Mouse (Mus musculus) heart, adult 9 months (tissue): Measurements from ENCODE around the gene Adamtsl1.
A peak's percentile ranks its signal among the peaks of the same experiment; 100 is the strongest.

ENCODE experiments used
- DNase-seq, 2 experiments: peaks; one replicate each; pipeline ENCODE4 v3.0.0; 2022; ENCODE audit warnings: low spot score in 2 of 2

The Adamtsl1 gene

GRCm38 (mm10) chr4:86189853-86190252 lies 675.9 kb downstream of the Adamtsl1 start:
- no peak for DNase-seq

GRCm38 (mm10) chr4:86191195-86191594 lies 677.2 kb downstream of the Adamtsl1 start:
- no peak for DNase-seq

GRCm38 (mm10) chr4:86201766-86202165 lies 687.8 kb downstream of the Adamtsl1 start:
- DNase-seq: no peak

DNA sequence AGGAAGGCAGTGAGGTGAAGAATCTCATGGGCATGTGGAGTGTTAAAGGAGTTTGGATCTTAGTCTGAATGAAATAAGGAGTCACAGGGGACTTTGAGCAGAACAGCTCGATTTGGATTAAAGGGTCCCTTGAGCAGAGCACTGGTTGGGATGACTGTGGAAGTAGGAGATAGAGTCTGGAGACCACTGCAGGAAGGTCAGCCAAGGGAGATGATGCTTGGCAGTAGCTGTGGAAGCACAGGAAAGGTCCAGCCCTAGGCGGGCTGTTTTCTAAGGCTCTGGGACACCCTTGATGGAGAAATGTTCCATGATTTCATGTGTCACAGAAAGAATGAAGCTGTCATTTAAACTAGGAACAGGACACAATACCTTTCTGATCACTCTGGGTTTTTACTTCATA lies 689.3 kb downstream of the Adamtsl1 start:
- DNase-seq: peak; percentile 2 to 3

GRCm38 (mm10) chr4:86224875-86225274 lies 710.9 kb downstream of the Adamtsl1 start:
- DNase-seq: no peak

GRCm38 (mm10) chr4:86227096-86227495 lies 713.1 kb downstream of the Adamtsl1 start:
- DNase-seq: no peak

GRCm38 (mm10) chr4:86233197-86233596 lies 719.2 kb downstream of the Adamtsl1 start:
- peak in 1 of 2 experiments; percentile 9 for DNase-seq

- no peak for DNase-seq
Measured at GRCm38 (mm10) chr4:86241854-86242424, 728.0 kb downstream of the Adamtsl1 start.

DNA sequence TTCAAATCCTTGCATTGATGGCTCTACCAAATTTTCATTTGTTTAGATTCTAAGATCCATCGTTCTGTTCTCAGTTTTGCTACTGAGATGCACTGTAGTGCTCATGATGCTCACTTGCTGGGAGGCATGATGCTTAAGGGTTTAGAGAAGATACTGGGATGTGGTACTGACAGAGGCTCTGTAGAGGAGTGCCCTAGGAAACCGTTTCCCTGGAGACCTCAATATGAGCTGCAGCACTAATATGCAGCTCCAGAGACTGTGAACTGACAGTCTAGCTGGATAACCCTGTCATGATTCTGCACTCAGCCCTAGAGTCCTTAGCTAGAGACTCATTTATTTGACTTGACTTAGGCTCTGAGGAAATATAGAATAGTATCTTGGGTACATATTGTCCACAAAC lies 756.1 kb downstream of the Adamtsl1 start:
- no peak for DNase-seq

DNA sequence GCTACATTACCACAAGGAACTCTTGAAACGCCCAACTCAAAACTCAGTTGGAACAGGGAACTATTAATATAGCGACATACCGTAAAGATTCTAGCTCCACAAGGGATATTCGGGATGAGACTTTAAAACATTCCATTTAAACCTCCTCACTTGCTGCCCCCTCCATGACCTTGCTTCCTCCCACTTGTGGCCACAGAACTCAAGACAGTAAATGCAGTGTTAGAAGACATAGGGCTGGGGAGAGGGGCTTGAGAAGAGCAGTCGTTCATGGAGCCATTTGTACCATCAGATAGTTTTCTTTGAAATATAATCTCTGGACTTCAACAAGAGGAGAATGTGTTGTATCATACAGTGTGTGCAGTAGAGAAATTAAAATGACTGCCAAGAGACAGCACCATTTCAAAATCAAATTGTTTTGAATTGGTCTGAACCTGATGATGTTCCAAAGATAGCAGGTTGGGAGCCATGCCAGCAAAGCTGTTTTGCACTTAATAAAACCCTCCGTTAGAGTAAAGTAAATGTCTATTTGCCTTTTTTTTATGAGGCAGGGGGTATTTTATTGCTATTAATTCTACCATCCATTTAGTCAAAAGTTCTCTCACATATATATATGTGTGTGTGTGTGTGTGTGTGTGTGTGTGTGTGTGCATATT lies 759.9 kb downstream of the Adamtsl1 start:
- no peak for DNase-seq

DNA sequence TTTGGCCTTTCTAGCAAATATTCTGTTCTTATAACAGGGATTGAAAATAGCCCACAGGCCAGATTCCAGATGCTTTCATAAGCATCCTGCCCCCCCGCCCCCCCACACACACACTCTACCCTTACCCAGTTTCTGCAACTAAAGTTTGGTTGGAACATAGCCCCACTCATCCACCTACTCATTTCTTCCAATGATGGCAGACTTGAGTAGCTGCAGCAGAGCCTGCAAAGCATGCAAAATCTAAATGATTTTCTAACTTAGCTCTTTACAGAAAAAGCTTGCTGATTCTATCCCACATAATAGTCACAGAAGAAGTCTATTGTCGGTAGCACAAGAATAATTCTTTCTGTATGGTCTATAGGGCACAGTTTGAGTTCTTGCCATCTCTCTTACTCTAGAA lies 760.7 kb downstream of the Adamtsl1 start:
- no peak for DNase-seq

DNA sequence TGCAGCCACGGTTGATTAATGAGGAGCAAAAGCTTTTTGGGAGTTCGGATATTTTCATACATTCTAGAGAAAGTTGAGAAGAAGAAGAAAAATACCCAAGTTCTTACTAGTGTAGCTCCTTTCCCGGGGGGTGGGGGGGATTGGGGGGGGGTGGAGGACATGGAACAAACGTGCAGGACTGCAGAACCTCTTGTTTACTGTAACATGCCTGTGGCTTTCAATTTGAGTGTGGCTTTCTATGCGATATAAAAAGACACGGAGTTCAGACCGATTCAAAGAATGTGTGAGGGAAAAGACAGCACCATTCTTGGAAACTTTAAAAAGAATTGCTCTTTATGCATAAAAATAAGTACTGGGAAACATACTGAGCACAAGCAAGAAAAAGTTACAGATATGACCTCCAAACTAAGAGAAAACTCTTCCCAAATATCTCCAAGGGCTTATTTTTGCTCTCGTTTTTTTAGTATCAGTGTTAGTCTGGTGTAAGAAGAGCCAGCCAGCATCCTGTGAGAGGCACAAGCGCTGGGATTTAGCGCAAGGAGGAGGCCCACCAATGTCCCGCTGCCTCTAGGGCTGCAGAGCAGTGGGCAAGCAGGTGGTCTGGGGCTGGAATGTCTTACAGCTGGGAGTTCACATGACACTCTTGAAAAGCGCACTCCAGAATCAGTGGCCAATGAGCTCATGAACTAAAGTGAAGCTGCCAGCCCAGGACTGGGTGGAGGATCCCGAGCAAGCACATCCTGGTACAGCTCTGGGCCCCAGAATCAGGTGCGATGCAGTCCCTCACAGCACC lies 762.2 kb downstream of the Adamtsl1 start:
- no peak for DNase-seq

- no peak for DNase-seq
Measured at GRCm38 (mm10) chr4:86278546-86278945, 764.6 kb downstream of the Adamtsl1 start.

- no peak for DNase-seq
Measured at GRCm38 (mm10) chr4:86286572-86286971, 772.6 kb downstream of the Adamtsl1 start.

GRCm38 (mm10) chr4:86288264-86288663 lies 774.3 kb downstream of the Adamtsl1 start:
- DNase-seq: peak in 1 of 2 experiments; percentile 23

GRCm38 (mm10) chr4:86289511-86290273 lies 775.7 kb downstream of the Adamtsl1 start:
- no peak for DNase-seq

DNA sequence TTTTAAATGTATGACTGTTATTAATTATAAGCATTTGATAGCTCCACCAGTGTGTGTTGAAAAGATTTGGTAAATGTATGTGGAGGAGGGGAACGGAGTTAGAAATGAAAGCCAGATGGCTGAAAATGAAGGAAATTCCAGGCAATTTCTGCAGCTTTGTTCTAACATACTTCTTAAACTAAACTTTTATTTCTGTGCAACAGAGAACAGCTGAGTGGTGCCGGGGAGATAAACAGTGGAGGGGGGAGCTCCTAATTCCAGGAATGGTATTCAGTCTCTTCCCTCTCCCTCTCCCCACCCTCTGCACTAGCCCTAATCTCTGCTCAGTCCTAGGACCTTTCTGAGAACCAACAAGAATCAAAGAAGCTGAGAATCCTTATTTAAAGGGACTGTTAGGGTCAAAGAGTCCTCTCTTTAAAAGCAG lies 780.9 kb downstream of the Adamtsl1 start:
- DNase-seq: no peak

DNA sequence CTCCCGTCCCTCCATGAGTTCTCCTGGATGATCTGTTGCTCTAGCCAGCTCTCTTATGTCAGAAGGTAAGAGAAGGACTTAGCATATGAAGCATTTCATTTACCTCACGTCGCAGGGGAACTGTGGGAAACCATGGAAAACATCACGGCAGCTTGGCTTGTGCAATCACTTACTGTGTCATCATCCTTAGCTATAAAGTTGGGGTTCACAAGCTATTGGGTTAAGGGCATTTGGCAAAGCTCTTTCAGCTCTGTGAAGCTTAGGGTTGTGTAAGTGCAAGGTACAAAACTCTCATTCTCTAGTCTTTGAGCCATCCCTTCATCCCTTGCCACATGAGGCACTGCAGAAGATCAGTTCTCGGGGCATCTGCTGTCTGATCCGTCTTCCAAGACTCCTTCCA lies 787.5 kb downstream of the Adamtsl1 start:
- DNase-seq: no peak

DNA sequence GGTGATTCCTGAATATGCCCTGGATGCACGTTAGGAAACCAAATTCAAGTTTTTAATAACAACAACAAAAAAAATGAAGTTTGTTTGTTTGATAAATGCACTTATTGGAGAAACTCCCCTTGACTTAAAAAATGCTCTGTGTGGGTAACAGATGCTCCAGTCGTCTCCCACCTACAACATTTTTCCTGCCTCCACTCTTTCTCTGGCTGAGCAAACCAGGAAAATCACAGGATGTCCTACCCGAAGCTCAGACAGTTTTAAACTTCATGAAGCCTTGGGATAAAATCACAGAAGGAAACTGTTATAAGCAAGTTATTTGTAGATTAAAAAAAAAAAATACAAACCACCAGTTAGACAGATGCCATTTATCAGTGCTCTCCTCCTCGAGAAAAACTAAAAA lies 788.1 kb downstream of the Adamtsl1 start:
- no peak for DNase-seq

DNA sequence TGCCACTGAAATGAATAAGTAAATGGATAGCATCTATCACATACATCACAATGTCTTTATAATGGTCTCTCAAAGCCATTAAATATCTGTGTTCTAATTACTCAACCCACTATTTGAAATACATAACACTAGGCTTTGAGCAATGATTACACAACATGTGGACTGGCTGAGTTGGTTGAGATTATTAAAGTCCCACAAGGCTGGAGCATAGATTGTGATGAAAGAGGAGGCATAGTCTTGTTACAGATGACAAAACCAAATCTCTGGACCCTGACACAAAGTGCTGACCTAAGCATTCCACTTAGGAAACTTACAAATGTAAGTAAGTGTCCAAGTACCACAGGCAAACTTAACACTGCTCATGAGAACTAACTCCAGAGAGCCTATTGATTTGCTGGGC lies 792.8 kb downstream of the Adamtsl1 start:
- no peak for DNase-seq

DNA sequence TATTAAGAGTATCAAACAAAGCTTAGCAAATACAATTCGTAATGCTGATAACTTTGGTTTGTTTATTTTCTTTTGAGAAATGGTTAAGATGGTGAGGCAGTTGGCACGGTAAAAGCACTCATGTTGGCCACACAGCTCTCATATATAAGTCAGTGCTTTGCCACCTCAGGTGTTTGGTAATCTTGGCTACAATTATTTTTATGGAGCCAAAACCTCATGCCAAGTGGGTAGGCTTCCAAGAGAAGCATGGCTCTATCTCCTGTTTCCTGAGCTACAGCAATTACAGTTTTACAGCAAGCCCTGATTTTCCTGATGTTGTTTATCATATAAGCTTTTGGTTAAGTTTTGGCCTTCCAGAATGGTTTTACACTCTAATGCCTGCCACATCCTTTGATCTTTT lies 795.2 kb downstream of the Adamtsl1 start:
- DNase-seq: no peak
